Mouse (Mus musculus) stomach, postnatal 0 days (tissue): ENCODE measurements around the gene Ccdc42.

ENCODE experiments used
- CTCF ChIP-seq: IDR thresholded peaks from 2 replicates; pipeline ENCODE4 v1.5.1; 2016; ENCODE audit warnings: antibody characterized with exemption, low read depth, mild to moderate bottlenecking, moderate library complexity
- EP300 ChIP-seq: optimal IDR thresholded peaks from 2 replicates; pipeline ENCODE3; 2016; ENCODE audit warnings: antibody characterized with exemption

- no peak for TF ChIP-seq EP300
- no peak for TF ChIP-seq CTCF
Measured at GRCm38 (mm10) chr11:68545682-68546222, 41.1 kb upstream of the Ccdc42 start.
